Mouse (Mus musculus) layer of hippocampus, adult 18-20 months (tissue): ENCODE data around the gene Tcl1b1. TPM values are rescaled to one million over a fixed set of nuclear protein-coding genes. Genes with fewer than 3 reads are reported as not detected.
A peak's percentile ranks its signal among the peaks of the same experiment; 100 is the strongest.
"Not testable (repeated sequence)": the region's sequence is repeated elsewhere in the genome, so short reads cannot be mapped to it uniquely, and the experiment has no call there.

Experiments
- DNase-seq, 2 experiments: peaks; one replicate each; pipeline ENCODE4 v3.0.0; 2022; ENCODE audit warnings: low spot score in 2 of 2
- long read RNA-seq: library from polyadenylated mRNA; stranded (forward); transcript quantifications from one replicate; pipeline ENCODE4 v2.0.0, GENCODE M21; 2021
- total RNA-seq, 2 experiments: library from RNA; stranded (reverse); gene quantifications; 2 replicates each; pipeline ENCODE4 v1.2.3; 2021

Tcl1b1 gene
- total RNA-seq, result not detected
- long read RNA-seq, result 0 reads

DNA sequence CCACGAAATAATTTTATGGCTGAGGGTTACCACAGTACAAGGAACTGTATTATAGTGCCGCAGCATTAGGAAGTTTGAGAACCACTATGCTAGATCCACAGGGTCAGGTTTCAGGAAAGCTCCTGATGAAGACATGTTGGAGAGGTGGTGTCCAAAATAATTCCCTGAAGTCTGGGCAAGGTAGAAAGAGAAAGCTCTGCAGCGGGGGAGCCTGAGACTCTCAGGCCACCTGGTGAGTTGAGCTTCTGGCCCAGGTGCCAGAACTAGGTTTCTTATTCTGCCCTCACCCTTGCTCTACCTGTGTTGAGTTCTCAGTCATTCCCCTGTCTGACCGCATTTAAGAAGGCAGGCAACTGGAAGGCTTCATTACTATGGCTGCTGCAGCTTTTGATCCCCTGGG is at the start of gene Tcl1b1:
Tcl1b1 (plus strand) TSS at position 301 of the 400 bp plus-strand sequence.
- DNase-seq, result no peak

DNA sequence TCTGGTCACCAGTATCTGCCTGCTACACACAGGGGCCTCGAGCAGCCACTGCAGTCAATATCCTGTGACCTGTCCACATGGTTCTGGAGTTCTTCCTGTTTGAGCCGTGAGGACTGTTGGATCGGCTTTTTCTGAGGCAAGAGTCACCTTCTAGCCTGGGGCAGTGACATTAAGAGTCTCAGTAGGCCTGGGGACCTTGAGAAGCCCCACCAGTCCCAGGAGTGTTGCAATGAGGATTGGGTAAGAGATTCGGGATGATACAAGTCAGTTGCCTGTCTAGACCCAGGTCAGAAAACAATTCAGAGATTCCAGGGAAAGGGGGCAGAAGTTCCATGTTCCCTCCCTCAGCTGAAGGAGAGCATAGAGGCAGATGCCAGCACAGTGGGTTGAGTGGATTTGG is 49.7 kb upstream of the Tcl1b1 start:
- DNase-seq, result no peak

DNA sequence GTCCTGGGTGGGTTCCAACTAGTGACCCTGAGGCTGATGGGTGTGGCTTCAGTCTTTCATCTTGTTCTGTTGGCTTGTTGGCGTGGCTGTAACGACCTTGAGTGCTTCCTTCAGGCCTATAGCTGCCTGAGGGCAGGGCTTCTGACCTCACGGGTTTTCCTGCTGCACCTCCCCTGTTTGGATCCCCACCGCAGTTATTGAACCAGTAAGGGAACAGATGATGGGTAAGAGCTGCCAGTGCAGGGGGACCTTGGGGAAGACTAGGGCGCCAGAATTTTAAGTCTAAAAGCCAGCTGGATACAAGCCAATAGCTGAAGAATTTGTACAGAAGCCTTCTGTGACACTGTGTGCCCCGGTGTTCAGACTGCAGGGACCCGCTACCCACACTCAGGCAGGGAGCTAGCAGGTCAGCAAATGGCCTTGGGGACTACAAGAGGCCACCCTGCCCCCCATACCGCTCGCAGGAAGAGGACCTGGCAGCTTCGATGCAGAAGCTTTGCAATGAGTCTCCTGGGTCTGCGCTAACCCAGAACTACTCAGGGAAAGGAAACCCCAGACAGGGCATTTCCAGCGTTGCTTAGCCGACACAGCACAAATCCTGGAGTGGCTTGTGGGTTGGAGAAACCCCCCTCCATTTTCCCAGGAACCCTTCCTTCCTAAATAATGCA is 47.0 kb upstream of the Tcl1b1 start:
- DNase-seq, result no peak

DNA sequence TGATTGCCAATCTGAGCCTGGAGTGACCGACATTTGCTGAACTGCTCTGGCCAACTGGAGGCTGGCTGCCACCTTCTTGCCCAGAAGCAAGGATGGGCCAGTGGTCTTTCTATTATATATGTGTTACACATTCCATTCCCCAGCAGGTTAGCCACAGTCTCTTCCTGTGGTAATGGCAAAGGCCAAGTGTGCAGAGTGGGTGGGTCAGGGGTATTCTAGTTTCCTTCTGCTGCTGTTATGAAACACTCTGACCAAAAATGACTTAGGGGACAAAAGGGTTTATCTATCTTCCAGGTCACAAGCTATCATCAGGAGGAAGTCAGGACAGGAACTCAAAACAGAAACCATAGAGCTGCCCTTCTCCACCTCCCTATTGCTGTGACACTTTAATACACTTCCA is 42.8 kb upstream of the Tcl1b1 start:
- DNase-seq, result no peak

DNA sequence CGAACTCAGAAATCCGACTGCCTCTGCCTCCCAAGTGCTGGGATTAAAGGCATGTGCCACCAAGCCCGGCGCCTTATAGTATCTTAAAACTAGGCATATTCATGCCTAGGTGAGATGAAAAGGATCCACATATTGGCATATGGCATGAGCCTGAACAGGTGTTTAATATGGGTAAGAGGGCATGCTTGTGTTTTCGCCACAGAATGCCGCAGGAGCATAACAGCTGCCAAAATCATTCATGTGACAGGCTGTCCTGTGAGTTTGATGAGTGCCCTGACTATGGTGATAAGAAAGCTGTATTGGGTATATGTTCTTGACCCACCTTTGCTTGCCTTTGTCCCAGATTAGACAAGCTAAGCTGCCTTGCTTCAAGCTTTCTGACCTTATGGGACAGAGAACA is 34.1 kb upstream of the Tcl1b1 start:
- DNase-seq, result no peak

DNA sequence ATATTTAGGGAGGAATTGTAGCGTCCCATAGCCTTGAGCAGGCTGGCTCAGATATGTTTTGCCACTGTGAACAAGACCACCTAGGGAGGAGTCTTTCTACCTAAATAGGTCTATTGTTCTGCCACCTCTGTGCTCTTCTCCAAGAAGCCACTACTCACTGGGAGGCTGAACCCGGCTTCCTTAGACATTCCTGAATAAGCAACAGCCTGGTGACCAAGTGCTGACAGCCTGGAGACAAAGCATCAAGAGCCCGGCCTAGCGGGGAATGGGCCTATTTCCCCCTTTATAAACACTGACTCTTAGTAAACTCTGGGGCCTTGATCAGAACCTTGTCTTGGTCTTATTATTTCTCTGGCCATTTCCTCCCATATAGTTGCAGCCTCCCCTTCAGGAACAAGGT is 33.0 kb upstream of the Tcl1b1 start:
- no peak for DNase-seq

DNA sequence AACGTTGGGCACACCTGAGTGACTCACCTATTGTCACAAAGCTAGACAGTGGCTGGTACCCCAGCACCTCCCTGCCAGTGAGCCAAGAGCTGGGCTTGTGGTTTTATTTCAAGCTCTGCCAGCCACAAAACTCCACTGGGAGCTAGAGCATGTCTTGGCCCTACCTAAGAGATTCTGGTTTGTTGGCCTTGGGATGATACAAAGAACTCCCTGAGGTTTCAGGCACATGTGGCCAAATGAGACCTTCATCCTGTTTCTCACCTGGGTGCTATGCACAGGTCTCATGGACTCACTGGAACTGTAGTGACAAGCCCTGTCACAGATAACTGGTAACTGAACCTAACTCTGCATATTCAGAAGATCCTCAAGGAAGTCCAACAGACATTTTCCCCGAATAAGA is 31.9 kb upstream of the Tcl1b1 start:
- DNase-seq, result no peak

- not testable (repeated sequence) for DNase-seq
These were observed 29.8 kb upstream of the Tcl1b1 start for GRCm38 (mm10) chr12:105129494-105130205.

GRCm38 (mm10) chr12:105134167-105134566 is 25.3 kb upstream of the Tcl1b1 start:
- not testable (repeated sequence) for DNase-seq

DNA sequence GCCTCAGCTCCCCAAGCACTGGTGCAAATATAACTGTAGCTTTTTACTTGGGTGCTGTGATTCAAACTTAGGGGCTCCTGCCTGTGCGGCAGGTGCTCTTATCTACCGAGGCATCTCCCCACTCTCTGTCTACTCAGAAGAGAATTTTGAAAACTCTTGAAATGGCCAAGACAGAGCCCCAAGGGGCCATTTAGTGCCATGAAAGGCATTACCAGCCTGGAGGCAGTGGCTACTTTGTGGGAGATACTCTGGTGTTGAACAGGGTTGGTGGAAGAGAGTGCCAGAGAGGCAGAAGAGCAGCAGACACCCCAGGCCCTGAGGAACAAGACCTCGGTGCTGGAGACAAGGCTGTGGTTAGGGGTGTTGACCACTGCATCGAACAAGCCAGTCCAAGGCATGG is 24.7 kb upstream of the Tcl1b1 start:
- not testable (repeated sequence) for DNase-seq

GRCm38 (mm10) chr12:105137729-105138128 is 21.8 kb upstream of the Tcl1b1 start:
- DNase-seq, result not testable (repeated sequence)

GRCm38 (mm10) chr12:105143096-105143495 is 16.4 kb upstream of the Tcl1b1 start:
- DNase-seq, result no peak

GRCm38 (mm10) chr12:105144928-105145327 is 14.6 kb upstream of the Tcl1b1 start:
- not testable (repeated sequence) for DNase-seq

- no peak for DNase-seq
These were observed 13.8 kb upstream of the Tcl1b1 start, which contains the start of gene Tcl1b2 for GRCm38 (mm10) chr12:105145714-105146113. Tcl1b2 (plus strand) TSS chr12:105146014.

GRCm38 (mm10) chr12:105155286-105155685 is 4.2 kb upstream of the Tcl1b1 start:
- DNase-seq, result peak in 1 of 2 experiments; percentile 24

DNA sequence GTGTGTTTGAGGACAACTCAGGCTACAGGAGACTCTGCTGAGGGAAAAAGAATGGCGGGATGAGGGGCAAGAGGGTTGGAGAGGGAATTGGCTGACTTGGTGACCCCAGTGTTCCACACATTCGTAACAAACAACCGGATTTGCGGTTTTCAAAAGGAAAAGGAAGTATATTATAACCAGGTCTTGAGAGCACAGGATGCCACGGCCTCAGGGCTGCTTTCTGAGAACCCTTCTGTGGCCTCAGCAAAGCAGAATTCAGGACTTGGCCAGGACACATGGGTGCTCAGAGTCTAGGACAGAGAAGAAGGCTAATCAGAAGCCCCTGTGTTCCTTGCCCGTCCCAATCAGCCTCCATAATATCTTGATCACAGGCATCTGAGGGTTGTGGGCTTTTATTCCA is 648 bp upstream of the Tcl1b1 start:
- DNase-seq, result no peak

DNA sequence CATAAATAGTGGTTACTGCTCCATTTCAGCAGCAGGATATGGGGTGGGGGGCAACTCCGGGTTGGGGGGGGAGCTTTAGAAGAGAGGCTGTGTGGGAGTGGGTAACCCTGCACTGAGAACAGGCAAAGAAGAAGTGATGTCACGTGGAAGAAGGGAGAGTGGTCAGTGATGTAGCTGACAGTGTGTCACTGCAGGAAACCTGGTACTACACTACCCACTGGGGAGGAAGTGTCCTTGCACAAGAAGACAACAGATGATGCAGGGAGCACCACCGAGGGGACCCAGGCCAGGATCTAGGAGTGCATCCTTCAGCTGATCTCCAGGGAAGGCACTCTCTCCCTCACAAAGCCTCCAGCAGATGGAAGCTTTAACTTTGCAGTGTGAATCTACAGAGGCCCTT is 7.2 kb downstream of the Tcl1b1 start:
- no peak for DNase-seq

GRCm38 (mm10) chr12:105173366-105173765 is 13.9 kb downstream of the Tcl1b1 start:
- DNase-seq, result no peak

GRCm38 (mm10) chr12:105174318-105174717 is 14.8 kb downstream of the Tcl1b1 start:
- peak; percentile 40 to 66 for DNase-seq

GRCm38 (mm10) chr12:105176044-105176443 is 16.6 kb downstream of the Tcl1b1 start, which contains the start of gene Tcl1b5:
Tcl1b5 (plus strand) TSS chr12:105176344.
- not testable (repeated sequence) for DNase-seq

GRCm38 (mm10) chr12:105181040-105181644 is 21.7 kb downstream of the Tcl1b1 start:
- DNase-seq, result not testable (repeated sequence)

DNA sequence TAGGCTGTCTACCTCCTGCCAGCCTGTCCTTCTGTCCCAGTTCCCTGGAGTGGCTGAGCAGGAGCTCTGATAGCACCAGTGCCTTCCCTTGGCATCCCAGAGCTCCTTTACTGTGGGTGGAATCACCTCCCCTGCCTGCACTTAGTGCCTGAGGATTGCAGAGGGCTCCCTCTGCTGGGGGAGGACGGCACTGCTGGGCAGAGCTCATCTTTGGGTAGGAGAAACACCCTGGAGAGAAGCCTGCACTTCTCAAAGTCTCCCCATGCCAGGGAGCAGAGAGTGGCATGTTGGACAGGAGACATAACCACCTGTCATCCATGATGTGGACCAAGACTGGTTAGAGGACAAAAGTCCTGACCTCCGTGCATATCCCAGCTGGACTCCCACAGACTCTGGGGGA is 29.5 kb downstream of the Tcl1b1 start:
- DNase-seq, result peak in 1 of 2 experiments; percentile 9
